Mouse (Mus musculus): Measurements from ENCODE around the gene Rnf145. TPM values are rescaled to one million over a fixed set of nuclear protein-coding genes. Genes with fewer than 3 reads are reported as not detected.

Gene Rnf145
- total and polyA plus RNA-seq, 2 experiments from 2014 or later, result 23.3 to 38.1 TPM

DNA sequence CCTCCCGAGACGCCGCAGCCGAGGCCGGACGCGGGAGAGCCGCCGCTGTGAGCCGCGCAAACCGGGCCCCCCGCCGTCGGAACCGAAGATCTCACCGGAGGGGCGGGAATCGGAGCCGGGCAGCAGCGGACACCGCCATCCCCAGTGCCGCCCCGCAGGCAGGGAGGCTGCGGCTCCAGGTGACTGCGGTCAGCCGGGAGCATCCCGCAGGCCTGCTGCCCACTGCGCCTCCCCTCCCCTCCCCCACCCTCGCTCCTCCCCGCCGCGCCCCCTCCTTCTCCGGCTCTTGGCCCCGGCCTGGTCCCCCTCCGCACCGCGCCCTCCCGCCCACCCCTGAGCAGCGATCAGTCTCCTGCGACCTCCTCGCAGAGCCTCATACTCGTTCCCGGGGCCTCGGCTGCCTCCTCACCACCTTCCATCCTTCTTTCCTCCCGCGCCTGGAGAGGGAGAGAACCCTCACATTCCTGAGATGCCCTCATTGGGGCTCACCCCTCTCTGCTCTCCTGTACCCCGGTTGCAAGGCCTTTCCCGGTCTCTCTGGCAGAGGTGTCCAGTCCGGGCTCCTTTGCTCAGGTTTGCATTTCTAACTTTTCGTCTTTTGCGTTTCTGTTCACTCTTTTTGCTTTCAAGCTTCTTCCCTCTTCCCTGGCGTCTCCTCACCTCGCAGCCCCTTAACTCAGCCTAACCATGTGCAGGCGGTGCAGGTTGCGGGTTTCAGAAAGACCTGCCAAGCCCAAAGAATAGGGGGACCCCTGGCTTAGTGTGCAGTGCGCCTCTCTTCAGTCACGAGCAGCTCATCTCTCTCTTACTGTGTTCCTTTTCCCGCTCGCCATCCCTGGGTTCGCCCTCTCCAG, 559 bp downstream of the Rnf145 start:
- WGBS, result under 1% methylated on average over 33 of the region's 61 CpGs
- Histone ChIP-seq H3K4me3 (ENCODE audit: low read depth, low read length) (peak overlapping the region; percentile 100), H3K9ac (replicated peaks; ENCODE audit: low read depth, low read length) (peak overlapping the region; percentile 90), H3K36me3 (replicated peaks; ENCODE audit: control insufficient read depth, insufficient read depth, low read length) (no peaks in the 10 kb centered on the region), H3K27ac (ENCODE audit: low read depth) (peak overlapping the region; percentile 90), H3K27me3 (ENCODE audit: control insufficient read depth, insufficient read depth, low read length) (no peaks in the 10 kb centered on the region), H3K4me2 (ENCODE audit: low read depth, low read length) (peak overlapping the region; percentile 99), H3K9me3 (replicated peaks; ENCODE audit: control insufficient read depth, low read length) (no peaks in the 10 kb centered on the region), H3K4me1 (ENCODE audit: control insufficient read depth, insufficient read depth) (peaks cover 12% of the 10 kb centered on the region)
- peak; percentile 40 for ATAC-seq (ENCODE audit: insufficient read depth, low read depth)
- DNase-seq (ENCODE audit: low spot score), result no peak
- no peak for TF ChIP-seq CTCF (IDR thresholded peaks at IDR 0.05; ENCODE audit: low read depth)
- no peak for TF ChIP-seq EP300 (IDR thresholded peaks at IDR 0.05; ENCODE audit: low read depth)

DNA sequence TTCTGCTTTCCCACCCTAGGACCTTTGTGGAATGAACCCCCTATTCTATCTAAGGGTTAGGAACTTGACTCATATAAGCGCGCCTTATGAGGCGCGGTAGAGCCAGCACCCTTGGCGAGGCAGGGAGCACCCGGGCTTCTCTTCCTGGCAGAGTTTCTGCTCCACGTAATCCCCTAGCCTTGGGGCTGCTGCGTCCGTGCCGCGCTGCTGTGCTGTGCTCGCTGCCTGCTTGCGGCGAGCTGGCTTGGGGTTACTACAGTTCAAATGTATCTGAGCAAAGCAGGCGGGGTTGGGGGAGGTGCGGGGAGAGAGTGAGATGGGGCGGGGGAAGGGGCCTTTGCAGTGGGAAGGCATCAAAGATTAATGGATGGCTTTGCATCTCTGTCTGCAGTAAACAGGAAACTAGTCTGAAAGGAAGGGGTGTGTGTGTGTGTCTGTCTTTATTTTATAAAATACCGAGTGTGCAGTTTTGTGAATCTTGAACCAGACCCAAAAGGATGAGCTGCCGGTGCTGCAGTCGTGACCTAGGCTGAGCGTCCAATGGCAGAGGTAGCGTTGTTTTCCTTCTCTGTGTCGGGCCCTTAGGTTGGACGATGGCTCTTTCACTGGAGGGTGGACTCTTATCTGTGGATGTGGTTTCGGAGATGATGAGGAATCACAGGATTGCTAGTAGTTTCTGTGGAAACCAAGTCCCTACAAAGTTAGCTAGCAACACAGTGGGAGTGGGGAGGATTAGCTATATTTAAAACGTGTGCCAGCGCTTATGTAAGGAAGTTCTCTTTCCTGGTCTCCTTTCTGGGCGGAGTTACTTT, 1.4 kb downstream of the Rnf145 start:
- peaks cover 6% of the 10 kb centered on the region for H3K36me3 ChIP-seq (replicated peaks; ENCODE audit: control insufficient read depth, insufficient read depth, low read length)
- WGBS, result under 1% methylated on average over 28 of the region's 28 CpGs

DNA sequence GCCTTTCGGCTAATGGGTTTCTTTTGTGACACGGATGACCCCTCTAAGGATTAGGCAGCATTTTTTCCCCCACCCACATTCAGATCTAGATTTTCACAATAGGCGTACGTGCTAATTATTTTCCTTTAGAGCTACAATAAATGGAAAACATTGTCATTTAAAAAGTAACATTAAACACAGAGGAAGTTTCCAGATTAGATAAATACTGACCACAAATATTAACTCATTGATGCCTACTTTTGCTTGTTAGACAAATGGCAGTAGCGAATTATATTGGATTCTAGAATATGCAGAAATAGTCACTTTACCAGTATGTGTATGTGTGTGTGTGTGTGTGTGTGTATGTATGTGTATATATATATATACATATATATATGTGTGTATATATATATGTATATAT, 3.8 kb downstream of the Rnf145 start:
- 73% methylated on average over 5 of the region's 5 CpGs for WGBS
- TF ChIP-seq EP300 (IDR thresholded peaks at IDR 0.05; ENCODE audit: low read depth) (no peak), CTCF (IDR thresholded peaks at IDR 0.05; ENCODE audit: low read depth) (no peak)
- Histone ChIP-seq H3K4me1 (ENCODE audit: control insufficient read depth, insufficient read depth) (peaks cover 12% of the 10 kb centered on the region), H3K36me3 (replicated peaks; ENCODE audit: control insufficient read depth, insufficient read depth, low read length) (peaks cover 11% of the 10 kb centered on the region), H3K27me3 (ENCODE audit: control insufficient read depth, insufficient read depth, low read length) (no peaks in the 10 kb centered on the region), H3K27ac (ENCODE audit: low read depth) (no peak overlapping the region), H3K4me2 (ENCODE audit: low read depth, low read length) (no peak overlapping the region), H3K9me3 (replicated peaks; ENCODE audit: control insufficient read depth, low read length) (no peaks in the 10 kb centered on the region), H3K9ac (replicated peaks; ENCODE audit: low read depth, low read length) (no peak overlapping the region), H3K4me3 (ENCODE audit: low read depth, low read length) (no peak overlapping the region)
- DNase-seq (ENCODE audit: low spot score) (no peak), ATAC-seq (ENCODE audit: insufficient read depth, low read depth) (no peak)

More for the DNA sequence above, 1.4 kb downstream of the Rnf145 start:
- no peaks in the 10 kb centered on the region for H3K9me3 ChIP-seq (replicated peaks; ENCODE audit: control insufficient read depth, low read length)
- H3K27me3 ChIP-seq (ENCODE audit: control insufficient read depth, insufficient read depth, low read length), result no peaks in the 10 kb centered on the region
- DNase-seq (ENCODE audit: low spot score), result peak; percentile 83
- H3K9ac ChIP-seq (replicated peaks; ENCODE audit: low read depth, low read length), result peak overlapping the region; percentile 90
- no peak for TF ChIP-seq EP300 (IDR thresholded peaks at IDR 0.05; ENCODE audit: low read depth)
- no peak for TF ChIP-seq CTCF (IDR thresholded peaks at IDR 0.05; ENCODE audit: low read depth)
- peaks cover 12% of the 10 kb centered on the region for H3K4me1 ChIP-seq (ENCODE audit: control insufficient read depth, insufficient read depth)
- H3K4me2 ChIP-seq (ENCODE audit: low read depth, low read length), result peak overlapping the region; percentile 99
- H3K27ac ChIP-seq (ENCODE audit: low read depth), result peak overlapping the region; percentile 90
- ATAC-seq (ENCODE audit: insufficient read depth, low read depth), result peak; percentile 88
- H3K4me3 ChIP-seq (ENCODE audit: low read depth, low read length), result peak overlapping the region; percentile 100

DNA sequence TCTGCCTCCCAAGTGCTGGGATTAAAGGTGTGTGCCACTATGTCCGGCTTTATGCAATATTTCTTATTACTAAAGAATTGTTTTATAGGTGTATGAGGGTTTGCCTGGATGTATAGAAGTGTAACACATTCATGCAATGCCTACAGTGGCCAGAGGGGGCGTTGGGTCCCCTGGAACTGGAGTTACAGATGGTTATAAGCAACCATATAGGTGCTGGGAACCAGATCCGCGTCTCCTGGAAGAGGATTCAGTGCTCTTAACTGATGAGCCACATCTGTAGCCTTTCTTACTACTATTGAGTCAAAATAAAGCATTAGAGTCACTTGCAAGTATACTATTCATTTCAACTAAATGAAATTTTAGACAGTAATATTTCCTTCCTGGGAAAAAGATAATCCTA, 7.0 kb downstream of the Rnf145 start:
- TF ChIP-seq EP300 (IDR thresholded peaks at IDR 0.05; ENCODE audit: low read depth) (no peak), CTCF (IDR thresholded peaks at IDR 0.05; ENCODE audit: low read depth) (no peak)
- no peak overlapping the region for H3K4me2 ChIP-seq (ENCODE audit: low read depth, low read length)
- ATAC-seq (ENCODE audit: insufficient read depth, low read depth), result no peak
- WGBS, result 78% methylated on average over 4 of the region's 4 CpGs
- H3K9me3 ChIP-seq (replicated peaks; ENCODE audit: control insufficient read depth, low read length), result no peaks in the 10 kb centered on the region
- H3K4me3 ChIP-seq (ENCODE audit: low read depth, low read length), result no peak overlapping the region
- no peak for DNase-seq (ENCODE audit: low spot score)
- peaks cover 19% of the 10 kb centered on the region for H3K36me3 ChIP-seq (replicated peaks; ENCODE audit: control insufficient read depth, insufficient read depth, low read length)
- H3K9ac ChIP-seq (replicated peaks; ENCODE audit: low read depth, low read length), result no peak overlapping the region
- peaks cover 15% of the 10 kb centered on the region for H3K4me1 ChIP-seq (ENCODE audit: control insufficient read depth, insufficient read depth)
- no peaks in the 10 kb centered on the region for H3K27me3 ChIP-seq (ENCODE audit: control insufficient read depth, insufficient read depth, low read length)
- no peak overlapping the region for H3K27ac ChIP-seq (ENCODE audit: low read depth)

DNA sequence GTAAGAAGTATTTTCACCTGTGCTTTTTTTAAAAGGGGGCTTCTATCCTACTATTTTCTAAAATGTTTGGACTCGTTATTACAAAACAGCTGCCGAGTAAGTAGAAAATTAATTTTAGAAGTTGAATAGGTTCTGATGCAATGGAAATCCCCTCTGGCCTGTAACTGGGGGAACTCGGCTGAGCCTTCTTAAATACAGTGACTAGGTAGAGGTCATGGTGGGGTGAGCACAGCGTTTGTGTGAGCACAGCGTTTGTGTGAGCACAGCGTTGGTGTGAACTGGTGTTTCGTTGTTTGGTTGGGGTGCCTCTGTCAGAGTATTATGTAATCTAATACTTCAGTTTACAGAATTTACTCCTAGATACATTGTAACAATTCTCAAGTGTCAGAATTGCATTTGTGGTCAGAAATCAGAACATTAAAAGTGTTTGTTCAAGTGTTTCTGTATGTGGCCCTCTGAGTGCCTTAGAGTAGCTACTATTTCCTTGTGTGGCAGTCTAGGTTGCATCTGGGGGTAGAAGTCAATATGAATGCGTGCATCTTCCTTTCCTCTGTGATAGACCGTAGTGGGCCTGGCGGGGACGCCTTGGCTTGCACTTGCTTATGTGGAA, 8.0 kb downstream of the Rnf145 start:
- Histone ChIP-seq H3K9ac (replicated peaks; ENCODE audit: low read depth, low read length) (no peak overlapping the region), H3K27ac (ENCODE audit: low read depth) (no peak overlapping the region), H3K36me3 (replicated peaks; ENCODE audit: control insufficient read depth, insufficient read depth, low read length) (peaks cover 28% of the 10 kb centered on the region), H3K27me3 (ENCODE audit: control insufficient read depth, insufficient read depth, low read length) (no peaks in the 10 kb centered on the region), H3K9me3 (replicated peaks; ENCODE audit: control insufficient read depth, low read length) (no peaks in the 10 kb centered on the region), H3K4me1 (ENCODE audit: control insufficient read depth, insufficient read depth) (peaks cover 7% of the 10 kb centered on the region), H3K4me3 (ENCODE audit: low read depth, low read length) (no peak overlapping the region), H3K4me2 (ENCODE audit: low read depth, low read length) (no peak overlapping the region)
- DNase-seq (ENCODE audit: low spot score), result no peak
- 87% methylated on average over 11 of the region's 11 CpGs for whole genome bisulfite sequencing
- no peak for TF ChIP-seq EP300 (IDR thresholded peaks at IDR 0.05; ENCODE audit: low read depth)
- TF ChIP-seq CTCF (IDR thresholded peaks at IDR 0.05; ENCODE audit: low read depth), result no peak
- no peak for ATAC-seq (ENCODE audit: insufficient read depth, low read depth)

All from heart, postnatal 0 days (tissue).